Comparison of ENCODE assay signal across 10 mouse cellular contexts in the genomic region with DNA sequence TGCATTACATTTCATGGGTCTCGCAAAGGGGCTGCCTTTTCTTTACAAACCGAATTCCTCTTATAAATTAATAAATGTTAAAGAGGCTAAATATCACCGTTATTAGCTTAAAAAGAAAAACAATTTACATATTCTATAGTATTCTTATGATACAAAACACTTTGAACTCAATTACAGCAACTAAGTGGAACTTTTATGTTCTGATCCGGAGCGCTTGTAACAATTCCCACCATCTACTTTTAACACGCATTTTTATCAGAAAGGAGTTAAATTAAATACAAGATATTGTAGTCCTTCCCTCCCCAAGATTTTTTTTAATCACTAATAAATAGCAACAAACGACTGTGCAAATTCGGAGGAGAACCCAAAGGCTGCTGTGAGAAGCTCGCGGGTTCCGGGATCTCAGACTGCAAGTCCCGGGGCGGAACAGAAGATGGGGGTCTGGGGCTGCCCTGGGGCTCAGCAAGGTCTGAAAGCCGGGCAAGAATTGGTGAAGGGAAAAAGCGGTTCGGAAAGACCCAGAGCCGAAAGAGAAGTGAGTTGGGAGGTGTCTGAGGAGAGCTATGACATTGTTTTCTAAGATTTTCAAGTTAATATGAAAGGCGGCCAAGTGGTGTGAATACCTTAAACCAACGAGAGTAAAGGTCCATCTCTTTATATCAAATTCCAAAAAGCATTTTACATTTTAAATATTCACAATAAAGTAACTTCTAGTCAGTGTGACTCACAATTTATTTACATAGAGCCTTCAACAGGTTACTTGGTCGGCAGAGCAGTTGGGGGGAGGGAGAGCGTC. TPM values are rescaled to one million over a fixed set of nuclear protein-coding genes. Genes with fewer than 3 reads are reported as not detected.
DNase-seq lines count a peak whose midpoint lies in the region; ATAC-seq and TF ChIP-seq lines count a peak whose summit lies in the region.
"Had no signal": no experiment of that assay in that cellular context is flagged by ENCODE, and none has a peak within 500 bp of the region (broad histone marks: within the 10 kb centered on the region; RNA-seq: fewer than 3 reads in every experiment).

No protein-coding gene starts in this region.

- H3K4me2 ChIP-seq in hindbrain, embryonic 11.5 days (replicated peaks; ENCODE audit: low read depth, low read length), result peak overlapping the region; percentile 32
- H3K4me2 ChIP-seq in neural tube, embryonic 12.5 days (replicated peaks), result peak overlapping the region; percentile 43

- peaks cover 83% of the 10 kb centered on the region for H3K27me3 ChIP-seq in hindbrain, embryonic 11.5 days (ENCODE audit: control insufficient read depth, insufficient read depth, low read length)
- H3K27me3 ChIP-seq in neural tube, embryonic 12.5 days (replicated peaks), result peaks cover 92% of the 10 kb centered on the region

- H3K36me3 ChIP-seq in ES-E14 (ENCODE audit: control insufficient read depth, insufficient read depth, low read length, poor library complexity, severe bottlenecking), result no peaks in the 10 kb centered on the region
- H3K36me3 ChIP-seq in hindbrain, embryonic 11.5 days (ENCODE audit: control insufficient read depth, insufficient read depth, low read length), result no peaks in the 10 kb centered on the region
- H3K36me3 ChIP-seq in neural tube, embryonic 12.5 days, result no peaks in the 10 kb centered on the region

- H3K9me3 ChIP-seq in ES-E14 (ENCODE audit: control insufficient read depth, insufficient read depth, low read depth, low read length), result no peaks in the 10 kb centered on the region
- no peaks in the 10 kb centered on the region for H3K9me3 ChIP-seq in hindbrain, embryonic 11.5 days (ENCODE audit: control insufficient read depth, low read length)
- H3K9me3 ChIP-seq in neural tube, embryonic 12.5 days, result no peaks in the 10 kb centered on the region

- intact Hi-C loops in heart, postnatal 10 days (cut with DNase I), result no loop called here
- intact Hi-C loops in heart, postnatal 25 days (cut with DNase I), result no loop called here

- H3K27ac ChIP-seq in ES-E14 (ENCODE audit: insufficient read depth, low read depth, low read length, poor library complexity, severe bottlenecking), result no peak overlapping the region
- H3K27ac ChIP-seq in hindbrain, embryonic 11.5 days (ENCODE audit: low read depth, low read length), result peak overlapping the region; percentile 63; the same call in 1 of the 2 replicates
- no peak overlapping the region for H3K27ac ChIP-seq in neural tube, embryonic 12.5 days

- peaks cover 0 to 5% of the 10 kb centered on the region in 2 experiments; a peak in 1 of 4 replicates for H3K4me1 ChIP-seq in ES-E14 (ENCODE audit: control insufficient read depth in 2 of 2, insufficient read depth in 2 of 2, low read length in 2 of 2, poor library complexity in 1 of 2)
- H3K4me1 ChIP-seq in hindbrain, embryonic 11.5 days (replicated peaks; ENCODE audit: control insufficient read depth, insufficient read depth, low read length), result no peaks in the 10 kb centered on the region; the same call in 1 of the 2 replicates
- H3K4me1 ChIP-seq in neural tube, embryonic 12.5 days, result peaks cover 4% of the 10 kb centered on the region; the same call in 1 of the 2 replicates

- no peak for ATAC-seq in hindbrain, embryonic 11.5 days (ENCODE audit: low FRiP score)
- ATAC-seq in neural tube, embryonic 12.5 days (ENCODE audit: low FRiP score, low read depth), result no peak
- no peak for ATAC-seq in erythroblast, adult 5-6 weeks (replicated peaks; ENCODE audit: low FRiP score, poor library complexity, severe bottlenecking)
- ATAC-seq: activated CD4-positive, CD25-positive, alpha-beta regulatory T cell, adult 4 months had no signal

- H3K4me3 ChIP-seq in ES-E14 (ENCODE audit: insufficient read depth in 1 of 2, low read depth in 1 of 2, low read length in 2 of 2, poor library complexity in 1 of 2, severe bottlenecking in 1 of 2), result peak overlapping the region; percentile 23; a peak in 2 of 4 replicates
- peak overlapping the region; percentile 54 for H3K4me3 ChIP-seq in hindbrain, embryonic 11.5 days (ENCODE audit: low read depth, low read length)
- peak overlapping the region; percentile 19; the same call in 1 of the 2 replicates for H3K4me3 ChIP-seq in neural tube, embryonic 12.5 days

- no peak overlapping the region for H3K9ac ChIP-seq in ES-E14 (ENCODE audit: insufficient read depth, low read depth, low read length, poor library complexity, severe bottlenecking)
- H3K9ac ChIP-seq in hindbrain, embryonic 11.5 days (ENCODE audit: low read depth, low read length), result peak overlapping the region; percentile 40
- 0 out of 2 replicates have a peak overlapping the region, but pooled peaks have one; percentile 26 for H3K9ac ChIP-seq in neural tube, embryonic 12.5 days

- peak; percentile 29 to 44 for DNase-seq in heart, postnatal 10 days
- no peak for DNase-seq in heart, postnatal 25 days (ENCODE audit: low spot score)
- no peak for DNase-seq in ES-E14 (ENCODE audit: low read depth, low spot score)
- peak; percentile 58 for DNase-seq in hindbrain, embryonic 11.5 days (ENCODE audit: low spot score)
- no peak for DNase-seq in ovary, postnatal 36 days (ENCODE audit: low spot score)
- no peak for DNase-seq in cerebellum, postnatal 14 days
- DNase-seq: kidney, postnatal 25 days had no signal

- WGBS in hindbrain, embryonic 11.5 days, result 2% methylated on average over 21 of the region's 21 CpGs
- 2% methylated on average over 21 of the region's 21 CpGs for WGBS in neural tube, embryonic 12.5 days

- in situ Hi-C loops in ES-E14 (cut with MboI; ENCODE audit: low sequenced_read_pairs in 2 of 2, unreplicated experiment in 2 of 2), result loop anchor here in 1 of 2 experiments (25.0 kb wide), 2 partner anchors 821 to 946 kb away; a partner anchor contains a TSS

TF ChIP-seq in ES-E14, 5 proteins besides CTCF, POLR2A, EP300 and RAD21:
- TF ChIP-seq CHD2 (IDR thresholded peaks at IDR 0.05; ENCODE audit: low read depth, low read length) (no peak), ZNF384 (IDR thresholded peaks at IDR 0.05; ENCODE audit: low read depth, low read length) (no peak), HCFC1 (IDR thresholded peaks at IDR 0.05; ENCODE audit: borderline replicate concordance, insufficient read depth, low read length) (no peak), ZC3H11A (IDR thresholded peaks at IDR 0.05; ENCODE audit: borderline replicate concordance, low read depth, low read length) (no peak), MAFK (IDR thresholded peaks at IDR 0.05; ENCODE audit: insufficient read depth, low read depth, low read length) (no peak)

RNA-seq across cellular contexts. Expression of a gene that starts 6.4 kb away (rescaled TPM):
- total RNA-seq in heart, postnatal 10 days (2021), result under 1 TPM; 0.10 to 0.12 TPM
- total RNA-seq in heart, postnatal 25 days (2021), result under 1 TPM; 0.10 to 0.14 TPM
- total RNA-seq in ES-E14 (2012; rRNA removed), result 0.04 and 0.11 TPM in 2 replicates
- 9.8 and 14.7 TPM in 2 replicates for polyA plus RNA-seq in hindbrain, embryonic 11.5 days (2014; fragmentation: Nextera tagmentation; extraction: Ambion mirVana)
- polyA plus RNA-seq in neural tube, embryonic 12.5 days (2016; fragmentation: Nextera tagmentation; extraction: Ambion mirVana), result 9.6 and 11.5 TPM in 2 replicates
- total RNA-seq in erythroblast, adult 5-6 weeks (2015; ENCODE audit: low replicate concordance), result not detected in 2 replicates
- not detected in 2 replicates for total RNA-seq in erythroblast, adult 5-6 weeks (2017; ENCODE audit: low replicate concordance)
- polyA plus RNA-seq: activated CD4-positive, CD25-positive, alpha-beta regulatory T cell, adult 4 months had no signal

Comparison
In these comparisons a context has a peak if more than half of its experiments do, and no peak if none do; other contexts are left out.
1. DNase-seq: peak in heart, postnatal 10 days (2 of 2) and hindbrain, embryonic 11.5 days (single experiment); none in heart, postnatal 25 days (single experiment), ES-E14 (single experiment), ovary, postnatal 36 days (single experiment) and cerebellum, postnatal 14 days (0 of 2).
2. Peak in every context shown above with its lines, with median percentiles within 50 percentile points of each other: H3K4me3 ChIP-seq.